Mouse (Mus musculus) olfactory bulb, adult 2 months (tissue): ENCODE results near the gene Spsb4.

Source experiments
- CTCF ChIP-seq: fragments of 200-500 bp; IDR thresholded peaks from 2 replicates; pipeline ENCODE4 v1.5.1; 2012; ENCODE audit warnings: low read depth, mild to moderate bottlenecking, low read length, moderate library complexity; ENCODE audit not compliant: insufficient read depth
- POLR2A ChIP-seq: fragments of 200-500 bp; IDR thresholded peaks from 2 replicates; pipeline ENCODE4 v1.6.1; 2012; ENCODE audit warnings: mild to moderate bottlenecking, low read depth, low read length, moderate library complexity; ENCODE audit not compliant: insufficient read depth

DNA sequence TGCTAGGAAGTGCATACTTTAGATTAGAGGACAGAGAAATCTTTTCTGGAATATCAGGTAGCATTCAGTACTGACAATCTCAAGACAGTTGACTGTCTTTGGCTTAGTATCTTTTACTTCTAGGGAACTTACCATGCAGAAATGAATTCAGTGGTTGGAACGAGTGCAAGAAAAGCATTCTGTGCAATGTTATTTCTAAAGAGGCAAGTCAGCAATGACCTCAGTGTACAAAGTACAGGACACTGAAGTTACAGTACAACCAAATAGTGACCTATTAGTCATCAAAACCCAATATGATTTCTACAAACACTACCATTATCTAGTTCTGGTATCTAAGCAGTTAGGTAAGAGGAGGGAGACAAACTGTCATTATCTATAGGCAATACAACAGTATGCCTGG is 51.1 kb downstream of the Spsb4 start:
- TF ChIP-seq CTCF (no peak), POLR2A (no peak)
